Mouse (Mus musculus): Measurements from ENCODE around the gene Olfr357.

Gene Olfr357

GRCm38 (mm10) chr2:36993527-36993926, at the start of gene Olfr357:
Gene Olfr357, plus strand, starts transcription at chr2:36993827.
- no peak for DNase-seq (ENCODE audit: extremely low read depth, low read depth, low spot score)

DNA sequence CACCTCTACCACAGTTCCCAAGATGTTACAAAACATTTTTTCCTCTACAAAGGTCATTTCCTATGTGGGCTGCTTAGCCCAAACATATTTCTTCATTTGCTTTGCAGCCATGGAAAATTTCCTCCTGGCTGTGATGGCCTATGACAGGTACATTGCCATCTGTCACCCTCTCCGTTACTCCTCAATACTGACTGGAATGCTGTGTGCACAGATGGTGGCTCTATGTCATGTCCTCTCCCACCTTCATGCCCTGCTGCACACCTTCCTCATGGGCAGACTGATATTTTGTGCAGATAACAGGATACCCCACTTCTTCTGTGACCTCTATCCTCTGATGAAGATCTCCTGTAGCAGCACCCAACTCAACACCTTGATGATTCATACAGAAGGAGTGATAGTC, 3.4 kb downstream of the Olfr357 start:
- no peak for DNase-seq (ENCODE audit: extremely low read depth, low read depth, low spot score)

GRCm38 (mm10) chr2:37009235-37009634, 15.6 kb downstream of the Olfr357 start, which contains the start of gene Olfr358:
Gene Olfr358, minus strand, starts transcription at chr2:37009335.
- no peak for DNase-seq (ENCODE audit: extremely low read depth, low read depth, low spot score)

Measured in fat pad, adult 2 months (tissue).